Mouse (Mus musculus): ENCODE measurements at regions not wholly inside any gene's neighbourhood (a gene's known extent, or its start where the extent isn't known, plus 50 kb on each side); places are given as distances from the start of the nearest gene placed in this dataset.
A peak's percentile ranks its signal among the peaks of the same experiment; 100 is the strongest.

- Histone ChIP-seq H3K4me1 (replicated peaks; ENCODE audit: control insufficient read depth, insufficient read depth, low read length) (no peaks in the 10 kb centered on the region), H3K4me3 (ENCODE audit: low read depth, low read length) (no peak overlapping the region), H3K9ac (ENCODE audit: low read depth, low read length) (no peak overlapping the region), H3K27ac (ENCODE audit: low read depth, low read length) (no peak overlapping the region), H3K9me3 (ENCODE audit: control insufficient read depth) (no peaks in the 10 kb centered on the region), H3K27me3 (replicated peaks; ENCODE audit: control insufficient read depth, insufficient read depth, low read length) (no peaks in the 10 kb centered on the region), H3K4me2 (replicated peaks; ENCODE audit: low read depth) (no peak overlapping the region), H3K36me3 (ENCODE audit: control insufficient read depth, insufficient read depth) (no peaks in the 10 kb centered on the region)
- no peak for ATAC-seq
- TF ChIP-seq CTCF (IDR thresholded peaks at IDR 0.05; ENCODE audit: low read depth): no peak
Observed at GRCm38 (mm10) chr6:147928951-147929350, 118.1 kb upstream of the Far2 start.

- ATAC-seq: no peak
- Histone ChIP-seq H3K9ac (ENCODE audit: low read depth, low read length) (no peak overlapping the region), H3K9me3 (ENCODE audit: control insufficient read depth) (no peaks in the 10 kb centered on the region), H3K4me1 (replicated peaks; ENCODE audit: control insufficient read depth, insufficient read depth, low read length) (no peaks in the 10 kb centered on the region), H3K27ac (ENCODE audit: low read depth, low read length) (no peak overlapping the region), H3K4me2 (replicated peaks; ENCODE audit: low read depth) (no peak overlapping the region), H3K36me3 (ENCODE audit: control insufficient read depth, insufficient read depth) (no peaks in the 10 kb centered on the region), H3K4me3 (ENCODE audit: low read depth, low read length) (no peak overlapping the region), H3K27me3 (replicated peaks; ENCODE audit: control insufficient read depth, insufficient read depth, low read length) (no peaks in the 10 kb centered on the region)
- 69% methylated on average over 3 of the region's 3 CpGs for WGBS
- no peak for TF ChIP-seq CTCF (IDR thresholded peaks at IDR 0.05; ENCODE audit: low read depth)
Observed at GRCm38 (mm10) chr6:147944020-147944419, 103.0 kb upstream of the Far2 start.

- Histone ChIP-seq H3K4me2 (replicated peaks; ENCODE audit: low read depth) (no peak overlapping the region), H3K9me3 (ENCODE audit: control insufficient read depth) (no peaks in the 10 kb centered on the region), H3K36me3 (ENCODE audit: control insufficient read depth, insufficient read depth) (no peaks in the 10 kb centered on the region), H3K27ac (ENCODE audit: low read depth, low read length) (no peak overlapping the region), H3K9ac (ENCODE audit: low read depth, low read length) (no peak overlapping the region), H3K4me3 (ENCODE audit: low read depth, low read length) (no peak overlapping the region), H3K27me3 (replicated peaks; ENCODE audit: control insufficient read depth, insufficient read depth, low read length) (no peaks in the 10 kb centered on the region), H3K4me1 (replicated peaks; ENCODE audit: control insufficient read depth, insufficient read depth, low read length) (no peaks in the 10 kb centered on the region)
- no peak for TF ChIP-seq CTCF (IDR thresholded peaks at IDR 0.05; ENCODE audit: low read depth)
- ATAC-seq: no peak
- WGBS: 70% methylated on average over 4 of the region's 4 CpGs
Observed at GRCm38 (mm10) chr6:147944940-147945676, 102.0 kb upstream of the Far2 start.

- peaks cover under 1% of the 10 kb centered on the region; the same call in 1 of the 2 replicates for H3K4me1 ChIP-seq (replicated peaks; ENCODE audit: control insufficient read depth, insufficient read depth, low read length)
- no peaks in the 10 kb centered on the region for H3K36me3 ChIP-seq (ENCODE audit: control insufficient read depth, insufficient read depth)
- no peak for TF ChIP-seq CTCF (IDR thresholded peaks at IDR 0.05; ENCODE audit: low read depth)
- H3K9me3 ChIP-seq (ENCODE audit: control insufficient read depth): no peaks in the 10 kb centered on the region
- no peak overlapping the region for H3K4me3 ChIP-seq (ENCODE audit: low read depth, low read length)
- no peak overlapping the region for H3K27ac ChIP-seq (ENCODE audit: low read depth, low read length)
- no peak overlapping the region for H3K9ac ChIP-seq (ENCODE audit: low read depth, low read length)
- no peaks in the 10 kb centered on the region for H3K27me3 ChIP-seq (replicated peaks; ENCODE audit: control insufficient read depth, insufficient read depth, low read length)
- H3K4me2 ChIP-seq (replicated peaks; ENCODE audit: low read depth): no peak overlapping the region
- ATAC-seq: no peak
- WGBS: 74% methylated on average over 4 of the region's 4 CpGs
Observed at GRCm38 (mm10) chr6:147947997-147948396, 99.1 kb upstream of the Far2 start.

- H3K27me3 ChIP-seq (replicated peaks; ENCODE audit: control insufficient read depth, insufficient read depth, low read length): no peaks in the 10 kb centered on the region
- H3K9ac ChIP-seq (ENCODE audit: low read depth, low read length): no peak overlapping the region
Observed at GRCm38 (mm10) chr6:147951642-147952041, 95.4 kb upstream of the Far2 start.

GRCm38 (mm10) chr6:147953058-147953679, 93.9 kb upstream of the Far2 start:
- H3K27me3 ChIP-seq (replicated peaks; ENCODE audit: control insufficient read depth, insufficient read depth, low read length): no peaks in the 10 kb centered on the region
- H3K36me3 ChIP-seq (ENCODE audit: control insufficient read depth, insufficient read depth): no peaks in the 10 kb centered on the region
- ATAC-seq: peak; percentile 75
- H3K4me2 ChIP-seq (replicated peaks; ENCODE audit: low read depth): peak overlapping the region; percentile 24; the same call in 1 of the 2 replicates
- WGBS: 25% methylated on average over 5 of the region's 5 CpGs
- H3K4me1 ChIP-seq (replicated peaks; ENCODE audit: control insufficient read depth, insufficient read depth, low read length): peaks cover 12% of the 10 kb centered on the region; the same call in 1 of the 2 replicates
- H3K9me3 ChIP-seq (ENCODE audit: control insufficient read depth): no peaks in the 10 kb centered on the region
- H3K4me3 ChIP-seq (ENCODE audit: low read depth, low read length): no peak overlapping the region
- peak; percentile 80 for TF ChIP-seq CTCF (IDR thresholded peaks at IDR 0.05; ENCODE audit: low read depth)
- peak overlapping the region; percentile 88 for H3K27ac ChIP-seq (ENCODE audit: low read depth, low read length)
- no peak overlapping the region for H3K9ac ChIP-seq (ENCODE audit: low read depth, low read length)

More at GRCm38 (mm10) chr6:147951642-147952041, 95.4 kb upstream of the Far2 start:
- no peak overlapping the region for H3K4me2 ChIP-seq (replicated peaks; ENCODE audit: low read depth)
- no peak for TF ChIP-seq CTCF (IDR thresholded peaks at IDR 0.05; ENCODE audit: low read depth)
- peaks cover 12% of the 10 kb centered on the region; the same call in 1 of the 2 replicates for H3K4me1 ChIP-seq (replicated peaks; ENCODE audit: control insufficient read depth, insufficient read depth, low read length)
- no peak overlapping the region for H3K27ac ChIP-seq (ENCODE audit: low read depth, low read length)
- H3K9me3 ChIP-seq (ENCODE audit: control insufficient read depth): no peaks in the 10 kb centered on the region
- ATAC-seq: no peak
- H3K4me3 ChIP-seq (ENCODE audit: low read depth, low read length): no peak overlapping the region
- H3K36me3 ChIP-seq (ENCODE audit: control insufficient read depth, insufficient read depth): no peaks in the 10 kb centered on the region
